Mouse (Mus musculus) MEL (cell line): Measurements from ENCODE around the gene Sbno2. TPM values are rescaled to one million over a fixed set of nuclear protein-coding genes. Genes with fewer than 3 reads are reported as not detected.

ENCODE experiments used
- DNase-seq: peaks from one replicate; pipeline ENCODE4 v3.0.0; 2011; ENCODE audit warnings: low read depth, low spot score
- H3K27ac ChIP-seq: 2 replicates; pipeline ENCODE4 v1.5.1; 2012; ENCODE audit warnings: low read depth, mild to moderate bottlenecking, control low read depth, low read length, moderate library complexity; ENCODE audit not compliant: control insufficient read depth
- H3K27me3 ChIP-seq, 2 experiments: fragments of 150-350 bp in 1 of 2; sonication (generic) in 1 of 2; 2 replicates each; pipeline ENCODE4 v1.6.1; 2012; ENCODE audit warnings: low read length in 2 of 2, mild to moderate bottlenecking in 2 of 2, improper control_type of control experiment in 1 of 2, moderate library complexity in 1 of 2; ENCODE audit not compliant: insufficient read depth in 2 of 2, control insufficient read depth in 1 of 2
- H3K36me3 ChIP-seq, 2 experiments: 2 replicates each; pipeline ENCODE4 v1.6.1; 2012 to 2014; ENCODE audit warnings: low read length in 2 of 2, improper control_type of control experiment in 1 of 2, inconsistent platforms in 1 of 2, mild to moderate bottlenecking in 1 of 2; ENCODE audit not compliant: insufficient read depth in 2 of 2, control insufficient read depth in 1 of 2
- H3K4me1 ChIP-seq, 2 experiments: fragments of 150-350 bp in 1 of 2; sonication (generic) in 1 of 2; 2 replicates each; pipeline ENCODE4 v1.6.1; 2012; ENCODE audit warnings: low read length in 2 of 2, improper control_type of control experiment in 1 of 2, mild to moderate bottlenecking in 1 of 2; ENCODE audit not compliant: insufficient read depth in 2 of 2, control insufficient read depth in 1 of 2
- H3K4me3 ChIP-seq, 2 experiments: fragments of 150-350 bp in 1 of 2; sonication (generic) in 1 of 2; 2 replicates each; pipeline ENCODE4 v1.5.1; 2012; ENCODE audit warnings: low read depth in 2 of 2, low read length in 2 of 2, mild to moderate bottlenecking in 2 of 2, moderate library complexity in 2 of 2, control low read depth in 1 of 2, improper control_type of control experiment in 1 of 2; ENCODE audit not compliant: control insufficient read depth in 1 of 2, insufficient read depth in 1 of 2
- H3K79me2 ChIP-seq: 2 replicates; pipeline ENCODE4 v1.6.1; 2012; ENCODE audit warnings: mild to moderate bottlenecking, low read length, moderate library complexity; ENCODE audit not compliant: control insufficient read depth, poor library complexity, insufficient read depth
- H3K9ac ChIP-seq: 2 replicates; pipeline ENCODE4 v1.6.1; 2012; ENCODE audit warnings: low read depth, mild to moderate bottlenecking, control low read depth, low read length, moderate library complexity; ENCODE audit not compliant: control insufficient read depth, poor library complexity, severe bottlenecking
- H3K9me3 ChIP-seq: fragments of 150-350 bp; sonication (generic); replicated peaks from 2 replicates; pipeline ENCODE4 v1.6.1; 2012; ENCODE audit warnings: mild to moderate bottlenecking, low read length, improper control_type of control experiment, moderate library complexity; ENCODE audit not compliant: insufficient read depth
- CHD1 ChIP-seq: IDR thresholded peaks from 2 replicates; pipeline ENCODE4 v1.6.1; 2012; ENCODE audit warnings: low read depth, mild to moderate bottlenecking, inconsistent platforms, low read length, improper control_type of control experiment
- CHD2 ChIP-seq: IDR thresholded peaks from 2 replicates; pipeline ENCODE4 v1.6.1; 2011; ENCODE audit warnings: low read length, improper control_type of control experiment
- CTCF ChIP-seq, 3 experiments: IDR thresholded peaks in 2 of 3; conservative IDR thresholded peaks in 1 of 3; 2 replicates each; pipeline ENCODE4 v1.5.1; 2011 to 2012; ENCODE audit warnings: low read length in 3 of 3, low read depth in 2 of 3, mild to moderate bottlenecking in 2 of 3, improper control_type of control experiment in 1 of 3, inconsistent platforms in 1 of 3, mixed read lengths in 1 of 3, moderate library complexity in 1 of 3; ENCODE audit not compliant: control insufficient read depth in 1 of 3, insufficient read depth in 1 of 3, poor library complexity in 1 of 3, severe bottlenecking in 1 of 3
- E2F4 ChIP-seq: IDR thresholded peaks from 2 replicates; pipeline ENCODE4 v1.6.1; 2011; ENCODE audit warnings: low read depth, low read length, improper control_type of control experiment, borderline replicate concordance
- ELF1 ChIP-seq: IDR thresholded peaks from 2 replicates; pipeline ENCODE4 v1.6.1; 2014; ENCODE audit warnings: low read depth, mild to moderate bottlenecking, inconsistent platforms, low read length, improper control_type of control experiment, moderate library complexity
- EP300 ChIP-seq, 2 experiments: IDR thresholded peaks; 2 replicates each; pipeline ENCODE4 v1.6.1; 2011; ENCODE audit warnings: improper control_type of control experiment in 2 of 2, low read length in 2 of 2, low read depth in 1 of 2, mild to moderate bottlenecking in 1 of 2
- ETS1 ChIP-seq: IDR thresholded peaks from 2 replicates; pipeline ENCODE4 v1.6.1; 2012; ENCODE audit warnings: low read depth, mild to moderate bottlenecking, inconsistent platforms, low read length, improper control_type of control experiment, moderate library complexity
- GABPA ChIP-seq: IDR thresholded peaks from 2 replicates; pipeline ENCODE4 v1.6.1; 2012; ENCODE audit warnings: low read depth, mild to moderate bottlenecking, inconsistent platforms, low read length, improper control_type of control experiment, moderate library complexity
- GATA1 ChIP-seq: IDR thresholded peaks from 2 replicates; pipeline ENCODE4 v1.6.1; 2011; ENCODE audit warnings: low read depth, low read length, improper control_type of control experiment
- HCFC1 ChIP-seq: IDR thresholded peaks from 2 replicates; pipeline ENCODE4 v1.6.1; 2012; ENCODE audit warnings: low read depth, mild to moderate bottlenecking, inconsistent platforms, low read length, improper control_type of control experiment, moderate library complexity
- JUND ChIP-seq: IDR thresholded peaks from 2 replicates; pipeline ENCODE4 v1.6.1; 2011; ENCODE audit warnings: low read depth, mild to moderate bottlenecking, improper control_type of control experiment, low read length
- KAT2A ChIP-seq: conservative IDR thresholded peaks from 2 replicates; pipeline ENCODE4 v1.6.1; 2012; ENCODE audit warnings: low read depth, low read length, improper control_type of control experiment, inconsistent platforms
- MAFK ChIP-seq: IDR thresholded peaks from 2 replicates; pipeline ENCODE4 v1.6.1; 2011; ENCODE audit warnings: low read depth, mild to moderate bottlenecking, low read length, improper control_type of control experiment, borderline replicate concordance
- MAZ ChIP-seq: IDR thresholded peaks from 2 replicates; pipeline ENCODE4 v1.6.1; 2012; ENCODE audit warnings: low read depth, mild to moderate bottlenecking, inconsistent platforms, low read length, improper control_type of control experiment
- MEF2A ChIP-seq: IDR thresholded peaks from 2 replicates; pipeline ENCODE4 v1.6.1; 2014; ENCODE audit warnings: low read depth, mild to moderate bottlenecking, inconsistent platforms, low read length, improper control_type of control experiment; ENCODE audit not compliant: poor library complexity, insufficient replicate concordance, severe bottlenecking; ENCODE audit errors: extremely low read depth
- MXI1 ChIP-seq: IDR thresholded peaks from 2 replicates; pipeline ENCODE4 v1.6.1; 2011; ENCODE audit warnings: mild to moderate bottlenecking, low read depth, low read length, improper control_type of control experiment
- MYB ChIP-seq: IDR thresholded peaks from 2 replicates; pipeline ENCODE4 v1.6.1; 2011; ENCODE audit warnings: mild to moderate bottlenecking, low read depth, low read length, improper control_type of control experiment
- MYC ChIP-seq: IDR thresholded peaks from 2 replicates; pipeline ENCODE4 v1.6.1; 2011; ENCODE audit warnings: low read depth, mild to moderate bottlenecking, low read length, improper control_type of control experiment, moderate library complexity
- NRF1 ChIP-seq: IDR thresholded peaks from 2 replicates; pipeline ENCODE4 v1.6.1; 2014; ENCODE audit warnings: low read depth, mild to moderate bottlenecking, inconsistent platforms, low read length, improper control_type of control experiment, moderate library complexity; ENCODE audit not compliant: poor library complexity, insufficient read depth, severe bottlenecking
- POLR2A ChIP-seq, 2 experiments: IDR thresholded peaks; 2 replicates each; pipeline ENCODE4 v1.6.1; 2011 to 2012; ENCODE audit warnings: low read length in 2 of 2, mild to moderate bottlenecking in 2 of 2, control low read depth in 1 of 2, improper control_type of control experiment in 1 of 2, low read depth in 1 of 2, moderate library complexity in 1 of 2; ENCODE audit not compliant: control insufficient read depth in 1 of 2, insufficient read depth in 1 of 2, poor library complexity in 1 of 2
- POLR2AphosphoS2 ChIP-seq: IDR thresholded peaks from 2 replicates; pipeline ENCODE4 v1.6.1; 2011; ENCODE audit warnings: low read length, improper control_type of control experiment
- POLR2AphosphoS5 ChIP-seq: IDR thresholded peaks from 2 replicates; pipeline ENCODE4 v1.6.1; 2012; ENCODE audit warnings: low read depth, borderline replicate concordance, mild to moderate bottlenecking, inconsistent platforms, low read length, moderate library complexity, mixed read lengths
- RAD21 ChIP-seq: IDR thresholded peaks from 2 replicates; pipeline ENCODE4 v1.6.1; 2011; ENCODE audit warnings: mild to moderate bottlenecking, low read depth, low read length, improper control_type of control experiment
- RCOR1 ChIP-seq: IDR thresholded peaks from 2 replicates; pipeline ENCODE4 v1.6.1; 2012; ENCODE audit warnings: low read depth, mild to moderate bottlenecking, inconsistent platforms, low read length, improper control_type of control experiment
- SIN3A ChIP-seq: IDR thresholded peaks from 2 replicates; pipeline ENCODE4 v1.6.1; 2012; ENCODE audit warnings: low read length, improper control_type of control experiment, inconsistent platforms
- SMC3 ChIP-seq: IDR thresholded peaks from 2 replicates; pipeline ENCODE4 v1.6.1; 2011; ENCODE audit warnings: low read depth, low read length, improper control_type of control experiment
- TAL1 ChIP-seq: IDR thresholded peaks from 2 replicates; pipeline ENCODE4 v1.6.1; 2012; ENCODE audit warnings: mild to moderate bottlenecking, inconsistent platforms, low read length, moderate library complexity, mixed read lengths
- TBP ChIP-seq: IDR thresholded peaks from 2 replicates; pipeline ENCODE4 v1.8.0; 2011; ENCODE audit warnings: low read depth, low read length, improper control_type of control experiment
- TCF12 ChIP-seq: IDR thresholded peaks from 2 replicates; pipeline ENCODE4 v1.6.1; 2014; ENCODE audit warnings: low read depth, mild to moderate bottlenecking, inconsistent platforms, low read length, improper control_type of control experiment, moderate library complexity
- UBTF ChIP-seq: IDR thresholded peaks from 2 replicates; pipeline ENCODE4 v1.6.1; 2012; ENCODE audit warnings: low read depth, mild to moderate bottlenecking, inconsistent platforms, low read length, improper control_type of control experiment, moderate library complexity, borderline replicate concordance; ENCODE audit not compliant: insufficient read depth
- USF1 ChIP-seq: IDR thresholded peaks from 2 replicates; pipeline ENCODE4 v1.6.1; 2014; ENCODE audit warnings: low read depth, mild to moderate bottlenecking, inconsistent platforms, low read length, improper control_type of control experiment, moderate library complexity
- USF2 ChIP-seq, 2 experiments: IDR thresholded peaks; 2 replicates each; pipeline ENCODE4 v1.6.1; 2011 to 2012; ENCODE audit warnings: improper control_type of control experiment in 2 of 2, low read length in 2 of 2, borderline replicate concordance in 1 of 2, inconsistent platforms in 1 of 2, low read depth in 1 of 2, mild to moderate bottlenecking in 1 of 2; ENCODE audit not compliant: insufficient read depth in 1 of 2
- ZC3H11A ChIP-seq: IDR thresholded peaks from 2 replicates; pipeline ENCODE4 v1.6.1; 2012; ENCODE audit warnings: low read depth, mild to moderate bottlenecking, inconsistent platforms, low read length, improper control_type of control experiment
- ZKSCAN1 ChIP-seq: IDR thresholded peaks from 2 replicates; pipeline ENCODE4 v1.6.1; 2012; ENCODE audit warnings: low read depth, mild to moderate bottlenecking, inconsistent platforms, low read length, improper control_type of control experiment, moderate library complexity
- ZMIZ1 ChIP-seq: IDR thresholded peaks from 2 replicates; pipeline ENCODE4 v1.6.1; 2012; ENCODE audit warnings: low read depth, mild to moderate bottlenecking, inconsistent platforms, low read length, improper control_type of control experiment, moderate library complexity
- ZNF384 ChIP-seq: IDR thresholded peaks from 2 replicates; pipeline ENCODE4 v1.6.1; 2012; ENCODE audit warnings: low read depth, mild to moderate bottlenecking, inconsistent platforms, low read length, improper control_type of control experiment
- polyA plus RNA-seq, 2 experiments: library from polyadenylated mRNA; stranded (reverse) in 1 of 2; unstranded in 1 of 2; fragments of >175 nt in 1 of 2; fragments of >200 nt in 1 of 2; gene quantifications; 2 replicates each; pipeline versions ENCODE4 v1.2.1 to v1.2.4; 2012; ENCODE audit warnings: low replicate concordance in 2 of 2, low read depth in 1 of 2; ENCODE audit not compliant: insufficient read length in 2 of 2, insufficient read depth in 1 of 2, missing spikeins in 1 of 2
- total RNA-seq: library from RNA; depleted of rRNA; stranded (reverse); fragments of 300-350 nt; gene quantifications from 2 replicates; pipeline ENCODE4 v1.2.3, GENCODE M21; 2012

Gene Sbno2
- total and polyA plus RNA-seq, 3 experiments, result 15.8 to 29.0 TPM; not detected in 1

GRCm38 (mm10) chr10:80102216-80102915, 3.0 kb downstream of the Sbno2 start:
- Histone ChIP-seq H3K27me3 (no peaks in the 10 kb centered on the region), H3K9ac (peak overlapping the region; percentile 99), H3K27ac (peak overlapping the region; percentile 68), H3K36me3 (peaks cover 0 to 22% of the 10 kb centered on the region in 2 experiments; a peak in 2 of 4 replicates), H3K9me3 (no peaks in the 10 kb centered on the region), H3K4me1 (peaks cover 13 to 40% of the 10 kb centered on the region in 2 experiments), H3K4me3 (peak overlapping the region; percentile 85 to 99), H3K79me2 (peaks cover 41% of the 10 kb centered on the region)
- DNase-seq, result peak; percentile 91
- TF ChIP-seq EP300 (IDR thresholded peaks at IDR 0.05; ENCODE audit: low read depth in 1 of 2, low read length in 2 of 2), result no peak
- no peak for TF ChIP-seq CTCF (IDR thresholded peaks at IDR 0.05 in 2 of 3, conservative IDR thresholded peaks at IDR 0.05 in 1 of 3; ENCODE audit: control insufficient read depth in 1 of 3, insufficient read depth in 1 of 3, low read depth in 2 of 3, low read length in 3 of 3, poor library complexity in 1 of 3, severe bottlenecking in 1 of 3)
- TF ChIP-seq UBTF, result no peak
- TF ChIP-seq RAD21, result no peak
- no peak for TF ChIP-seq GATA1
- TF ChIP-seq JUND, result no peak
- no peak for TF ChIP-seq ZMIZ1
- 0 out of 2 replicates have a peak, but pooled peaks have one; percentile 33 for TF ChIP-seq NRF1
- TF ChIP-seq ZNF384, result no peak
- no peak for TF ChIP-seq CHD2
- TF ChIP-seq TBP, result peak; percentile 63; the same call in 1 of the 2 replicates
- TF ChIP-seq KAT2A, result no peak; the same call in 1 of the 2 replicates
- TF ChIP-seq USF2 (IDR thresholded peaks at IDR 0.05; ENCODE audit: borderline replicate concordance in 1 of 2, insufficient read depth in 1 of 2, low read depth in 1 of 2, low read length in 2 of 2), result no peak
- TF ChIP-seq MAFK, result 0 out of 2 replicates have a peak, but pooled peaks have one; percentile 13
- TF ChIP-seq ETS1, result peak; percentile 29; the same call in 1 of the 2 replicates
- no peak for TF ChIP-seq ZKSCAN1
- peak; percentile 100 for TF ChIP-seq ELF1
- no peak for TF ChIP-seq USF1
- TF ChIP-seq POLR2AphosphoS2, result peak; percentile 50
- TF ChIP-seq MXI1, result peak; percentile 50; the same call in 1 of the 2 replicates
- peak; percentile 86 for TF ChIP-seq TCF12
- no peak for TF ChIP-seq GABPA
- no peak for TF ChIP-seq MEF2A
- TF ChIP-seq ZC3H11A, result no peak
- no peak for TF ChIP-seq POLR2AphosphoS5
- peak; percentile 79 to 80; a peak in 3 of 4 replicates for TF ChIP-seq POLR2A (IDR thresholded peaks at IDR 0.05; ENCODE audit: control insufficient read depth in 1 of 2, insufficient read depth in 1 of 2, low read depth in 1 of 2, low read length in 2 of 2, poor library complexity in 1 of 2)
- TF ChIP-seq TAL1, result no peak
- TF ChIP-seq SMC3, result no peak
- TF ChIP-seq E2F4, result no peak
- no peak for TF ChIP-seq MYB
- TF ChIP-seq CHD1, result no peak
- no peak for TF ChIP-seq MYC
- TF ChIP-seq HCFC1, result peak; percentile 83
- no peak for TF ChIP-seq RCOR1
- TF ChIP-seq MAZ, result peak; percentile 26; the same call in 1 of the 2 replicates
- peak; percentile 85 for TF ChIP-seq SIN3A
